Mouse (Mus musculus) right cerebral cortex, postnatal 14 days (tissue): ENCODE measurements around the gene Slc24a2.

Experiments
- DNase-seq: peaks from one replicate; pipeline ENCODE4 v3.0.0; 2022

Gene Slc24a2

GRCm38 (mm10) chr4:86942656-86943055, 287.6 kb downstream of the Slc24a2 start:
- DNase-seq, result no peak

- DNase-seq, result no peak
Observed at GRCm38 (mm10) chr4:86936706-86937105, 293.6 kb downstream of the Slc24a2 start.

- no peak for DNase-seq
Observed at GRCm38 (mm10) chr4:86936217-86936616, 294.1 kb downstream of the Slc24a2 start.
